Mouse (Mus musculus): ENCODE measurements at regions not wholly inside any gene's neighbourhood (a gene's known extent, or its start where the extent isn't known, plus 50 kb on each side); places are given as distances from the start of the nearest gene placed in this dataset.

GRCm38 (mm10) chr8:82702044-82702443, 71.9 kb downstream of the Zfp330 start:
- TF ChIP-seq CTCF (IDR thresholded peaks at IDR 0.05; ENCODE audit: borderline replicate concordance, insufficient read depth, low read length) = no peak
- no peak overlapping the region for H3K27ac ChIP-seq (ENCODE audit: insufficient read depth, low read length)
- 0 out of 2 replicates have a peak, but pooled peaks cover 5% of the 10 kb centered on the region for H3K4me1 ChIP-seq (ENCODE audit: control insufficient read depth, insufficient read depth, low read length)
- H3K4me3 ChIP-seq (ENCODE audit: insufficient read depth, low read length) = no peak overlapping the region

DNA sequence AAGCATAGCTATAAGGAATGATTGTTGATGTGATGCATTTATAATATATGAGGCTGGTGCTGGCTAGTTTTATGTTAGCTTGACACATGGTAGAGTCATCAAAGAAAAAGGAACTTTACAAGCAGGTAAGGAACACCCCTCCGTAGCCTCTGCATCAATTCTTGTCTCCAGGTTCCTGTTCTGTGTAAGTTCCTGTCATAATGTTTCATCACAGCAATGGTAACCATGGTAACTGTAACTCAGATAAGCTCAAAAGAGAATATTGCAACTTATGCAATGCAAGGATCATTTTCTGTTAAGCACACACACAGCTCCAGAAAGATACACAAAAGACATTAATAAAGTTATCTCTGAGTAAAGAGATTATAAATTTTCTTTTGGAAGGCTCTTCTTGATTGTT, 73.5 kb downstream of the Zfp330 start:
- no peak for TF ChIP-seq CTCF (IDR thresholded peaks at IDR 0.05; ENCODE audit: borderline replicate concordance, insufficient read depth, low read length)
- no peak for TF ChIP-seq POLR2A (IDR thresholded peaks at IDR 0.05; ENCODE audit: low read depth, low read length)

GRCm38 (mm10) chr8:82699221-82699620, 74.7 kb downstream of the Zfp330 start:
- TF ChIP-seq CTCF (IDR thresholded peaks at IDR 0.05; ENCODE audit: borderline replicate concordance, insufficient read depth, low read length) = no peak
- TF ChIP-seq POLR2A (IDR thresholded peaks at IDR 0.05; ENCODE audit: low read depth, low read length) = no peak
- no peak overlapping the region for H3K27ac ChIP-seq (ENCODE audit: insufficient read depth, low read length)
- H3K4me1 ChIP-seq (ENCODE audit: control insufficient read depth, insufficient read depth, low read length) = 0 out of 2 replicates have a peak, but pooled peaks cover 5% of the 10 kb centered on the region
- H3K4me3 ChIP-seq (ENCODE audit: insufficient read depth, low read length) = no peak overlapping the region

More for the DNA sequence above, 73.5 kb downstream of the Zfp330 start:
- H3K4me1 ChIP-seq (ENCODE audit: control insufficient read depth, insufficient read depth, low read length) = 0 out of 2 replicates have a peak, but pooled peaks cover 5% of the 10 kb centered on the region
- H3K4me3 ChIP-seq (ENCODE audit: insufficient read depth, low read length) = no peak overlapping the region
- no peak overlapping the region for H3K27ac ChIP-seq (ENCODE audit: insufficient read depth, low read length)

- Histone ChIP-seq H3K27ac (ENCODE audit: insufficient read depth, low read length) (no peak overlapping the region), H3K4me3 (ENCODE audit: insufficient read depth, low read length) (no peak overlapping the region), H3K4me1 (ENCODE audit: control insufficient read depth, insufficient read depth, low read length) (0 out of 2 replicates have a peak, but pooled peaks cover 5% of the 10 kb centered on the region)
- no peak for TF ChIP-seq CTCF (IDR thresholded peaks at IDR 0.05; ENCODE audit: borderline replicate concordance, insufficient read depth, low read length)
- no peak for TF ChIP-seq POLR2A (IDR thresholded peaks at IDR 0.05; ENCODE audit: low read depth, low read length)
Observed at GRCm38 (mm10) chr8:82698071-82698470, 75.9 kb downstream of the Zfp330 start.

DNA sequence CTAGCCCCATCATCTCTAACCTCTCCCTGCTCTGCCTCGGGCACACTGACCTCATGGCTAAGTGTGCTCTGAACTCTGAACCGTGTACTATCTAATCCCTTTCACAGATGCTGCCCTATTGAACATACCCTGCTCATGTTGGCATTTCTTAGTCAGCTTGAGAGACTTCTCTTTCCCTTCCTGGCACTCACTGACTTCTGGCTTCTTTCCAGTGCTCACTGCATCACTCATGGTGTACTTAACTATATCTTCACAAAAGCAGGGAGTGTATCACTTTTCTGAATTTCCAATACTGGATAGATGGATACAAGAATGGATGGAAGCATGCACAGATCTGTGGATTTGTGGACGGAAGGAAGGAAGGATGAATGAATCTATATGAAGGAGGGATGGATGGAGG, 80.9 kb downstream of the Zfp330 start:
- H3K4me1 ChIP-seq (ENCODE audit: control insufficient read depth, insufficient read depth, low read length) = no peaks in the 10 kb centered on the region
- TF ChIP-seq CTCF (IDR thresholded peaks at IDR 0.05; ENCODE audit: borderline replicate concordance, insufficient read depth, low read length) (no peak), POLR2A (IDR thresholded peaks at IDR 0.05; ENCODE audit: low read depth, low read length) (no peak)
- H3K27ac ChIP-seq (ENCODE audit: insufficient read depth, low read length) = no peak overlapping the region
- H3K4me3 ChIP-seq (ENCODE audit: insufficient read depth, low read length) = no peak overlapping the region

- H3K4me1 ChIP-seq (ENCODE audit: control insufficient read depth, insufficient read depth, low read length) = no peaks in the 10 kb centered on the region
- no peak overlapping the region for H3K27ac ChIP-seq (ENCODE audit: insufficient read depth, low read length)
- TF ChIP-seq CTCF (IDR thresholded peaks at IDR 0.05; ENCODE audit: borderline replicate concordance, insufficient read depth, low read length) = no peak
- TF ChIP-seq POLR2A (IDR thresholded peaks at IDR 0.05; ENCODE audit: low read depth, low read length) = no peak
- H3K4me3 ChIP-seq (ENCODE audit: insufficient read depth, low read length) = no peak overlapping the region
Observed at GRCm38 (mm10) chr8:82689322-82689721, 84.6 kb downstream of the Zfp330 start.

DNA sequence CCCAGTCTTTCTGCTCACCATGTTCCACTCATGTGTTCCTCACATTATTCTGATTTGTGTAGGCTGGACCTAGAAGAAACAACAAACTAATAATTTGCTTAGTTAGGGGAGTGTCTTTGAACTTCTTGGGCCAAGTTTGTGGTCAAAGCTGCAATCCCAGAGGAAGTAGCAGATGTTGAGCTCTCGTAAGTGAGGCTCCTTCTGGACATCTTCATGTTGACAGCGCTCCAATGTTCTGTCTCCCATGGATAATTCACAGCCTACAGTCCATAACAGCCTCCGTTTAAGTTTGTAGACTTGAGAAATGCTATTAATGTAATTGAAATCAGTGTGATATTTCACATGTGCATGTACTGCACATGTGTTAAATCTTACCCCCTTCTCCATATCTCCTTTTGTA, 88.0 kb downstream of the Zfp330 start:
- no peak overlapping the region for H3K27ac ChIP-seq (ENCODE audit: insufficient read depth, low read length)
- H3K4me1 ChIP-seq (ENCODE audit: control insufficient read depth, insufficient read depth, low read length) = no peaks in the 10 kb centered on the region
- TF ChIP-seq POLR2A (IDR thresholded peaks at IDR 0.05; ENCODE audit: low read depth, low read length) (no peak), CTCF (IDR thresholded peaks at IDR 0.05; ENCODE audit: borderline replicate concordance, insufficient read depth, low read length) (no peak)
- H3K4me3 ChIP-seq (ENCODE audit: insufficient read depth, low read length) = no peak overlapping the region

GRCm38 (mm10) chr8:82678793-82679192, 95.2 kb downstream of the Zfp330 start:
- H3K4me3 ChIP-seq (ENCODE audit: insufficient read depth, low read length) = no peak overlapping the region
- TF ChIP-seq CTCF (IDR thresholded peaks at IDR 0.05; ENCODE audit: borderline replicate concordance, insufficient read depth, low read length) (no peak), POLR2A (IDR thresholded peaks at IDR 0.05; ENCODE audit: low read depth, low read length) (no peak)
- H3K27ac ChIP-seq (ENCODE audit: insufficient read depth, low read length) = no peak overlapping the region
- H3K4me1 ChIP-seq (ENCODE audit: control insufficient read depth, insufficient read depth, low read length) = peaks cover 4% of the 10 kb centered on the region

GRCm38 (mm10) chr8:82677781-82678180, 96.2 kb downstream of the Zfp330 start:
- Histone ChIP-seq H3K27ac (ENCODE audit: insufficient read depth, low read length) (no peak overlapping the region), H3K4me3 (ENCODE audit: insufficient read depth, low read length) (no peak overlapping the region), H3K4me1 (ENCODE audit: control insufficient read depth, insufficient read depth, low read length) (peaks cover 4% of the 10 kb centered on the region)
- TF ChIP-seq POLR2A (IDR thresholded peaks at IDR 0.05; ENCODE audit: low read depth, low read length) = no peak
- no peak for TF ChIP-seq CTCF (IDR thresholded peaks at IDR 0.05; ENCODE audit: borderline replicate concordance, insufficient read depth, low read length)

DNA sequence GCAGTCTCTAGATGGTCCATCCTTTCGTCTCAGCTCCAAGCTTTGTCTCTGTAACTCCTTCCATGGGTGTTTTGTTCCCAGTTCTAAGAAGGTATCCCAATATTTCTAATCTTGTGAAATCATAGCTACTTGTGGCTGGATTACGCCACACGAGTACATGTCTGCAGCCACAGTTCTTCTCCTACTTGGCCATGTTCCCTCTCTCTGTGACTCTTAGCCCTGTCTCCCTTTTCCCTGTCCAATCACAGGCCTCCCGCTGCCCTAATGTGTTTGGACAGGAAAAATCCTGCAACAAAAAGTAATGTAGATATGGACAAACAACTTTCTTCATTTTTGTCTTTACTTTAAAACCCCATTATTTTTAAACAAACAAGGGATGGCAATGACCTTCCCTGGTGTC, 104.7 kb downstream of the Zfp330 start:
- H3K27ac ChIP-seq (ENCODE audit: insufficient read depth, low read length) = no peak overlapping the region
- no peaks in the 10 kb centered on the region for H3K4me1 ChIP-seq (ENCODE audit: control insufficient read depth, insufficient read depth, low read length)
- no peak overlapping the region for H3K4me3 ChIP-seq (ENCODE audit: insufficient read depth, low read length)
- TF ChIP-seq CTCF (IDR thresholded peaks at IDR 0.05; ENCODE audit: borderline replicate concordance, insufficient read depth, low read length) (no peak), POLR2A (IDR thresholded peaks at IDR 0.05; ENCODE audit: low read depth, low read length) (no peak)

DNA sequence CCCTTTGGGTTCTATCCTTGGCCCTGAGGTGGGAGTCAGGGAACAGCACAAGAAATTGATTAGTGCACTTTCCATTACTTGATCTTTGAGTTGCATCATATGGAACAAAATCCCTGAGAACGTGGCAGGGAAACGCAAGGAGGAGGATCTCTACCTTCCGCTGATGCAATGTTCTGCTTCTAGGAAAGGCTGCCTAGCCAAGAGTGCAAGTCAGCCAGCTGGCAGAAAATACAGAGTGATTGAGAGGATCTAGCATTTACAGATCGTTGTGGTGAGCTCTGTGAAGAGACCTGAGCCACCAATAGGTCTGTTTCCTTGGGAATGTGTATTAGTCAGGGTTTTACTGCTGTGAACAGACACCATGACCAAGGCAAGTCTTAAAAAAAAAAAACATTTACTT, 108.8 kb downstream of the Zfp330 start:
- H3K27ac ChIP-seq (ENCODE audit: insufficient read depth, low read length) = no peak overlapping the region
- H3K4me3 ChIP-seq (ENCODE audit: insufficient read depth, low read length) = no peak overlapping the region
- no peak for TF ChIP-seq CTCF (IDR thresholded peaks at IDR 0.05; ENCODE audit: borderline replicate concordance, insufficient read depth, low read length)
- TF ChIP-seq POLR2A (IDR thresholded peaks at IDR 0.05; ENCODE audit: low read depth, low read length) = no peak
- H3K4me1 ChIP-seq (ENCODE audit: control insufficient read depth, insufficient read depth, low read length) = no peaks in the 10 kb centered on the region
